Comparison of ENCODE assay signal across 9 mouse cellular contexts in the genomic region with DNA sequence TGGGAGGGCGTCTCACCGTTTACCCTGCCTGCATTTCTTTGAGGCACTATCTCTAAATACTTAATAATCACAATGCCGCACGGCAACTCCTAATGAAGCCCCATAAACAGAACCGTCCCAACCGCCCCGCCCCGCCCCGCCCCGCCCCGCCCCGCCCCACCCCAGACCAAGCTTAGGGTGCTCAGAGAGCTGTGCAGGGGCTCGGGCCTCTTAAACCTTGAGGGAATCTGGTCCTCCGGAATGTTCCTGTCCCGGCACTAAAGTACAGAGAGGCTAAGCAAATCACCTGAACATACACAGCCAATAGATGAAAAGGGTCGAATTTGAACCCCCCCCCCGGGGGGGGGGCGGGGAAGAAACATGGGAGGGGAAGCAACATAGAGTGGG.
DNase-seq lines count a peak whose midpoint lies in the region; ATAC-seq and TF ChIP-seq lines count a peak whose summit lies in the region.
"Had no signal": no experiment of that assay in that cellular context is flagged by ENCODE, and none has a peak within 500 bp of the region (broad histone marks: within the 10 kb centered on the region; RNA-seq: fewer than 3 reads in every experiment).

No protein-coding gene starts in this region.

- no peak overlapping the region for H3K9ac ChIP-seq in heart, postnatal 0 days (replicated peaks; ENCODE audit: low read depth, low read length)
- H3K9ac ChIP-seq in embryonic facial prominence, embryonic 11.5 days (replicated peaks; ENCODE audit: low read length), result no peak overlapping the region
- no peak overlapping the region for H3K9ac ChIP-seq in forebrain, embryonic 15.5 days (replicated peaks)
- peak overlapping the region; percentile 34; the same call in 1 of the 2 replicates for H3K9ac ChIP-seq in limb, embryonic 14.5 days (ENCODE audit: low read depth, low read length, severe bottlenecking)

- peaks cover 5% of the 10 kb centered on the region; the same call in 1 of the 2 replicates for H3K4me1 ChIP-seq in heart, postnatal 0 days (ENCODE audit: control insufficient read depth, insufficient read depth)
- peaks cover 2% of the 10 kb centered on the region for H3K4me1 ChIP-seq in embryonic facial prominence, embryonic 11.5 days (ENCODE audit: control insufficient read depth, insufficient read depth, low read length)
- H3K4me1 ChIP-seq in forebrain, embryonic 15.5 days, result peaks cover 9% of the 10 kb centered on the region
- H3K4me1 ChIP-seq in limb, embryonic 14.5 days (ENCODE audit: control insufficient read depth, insufficient read depth, low read length), result peaks cover 36% of the 10 kb centered on the region

- no peak for DNase-seq in heart, postnatal 0 days (ENCODE audit: low spot score)
- DNase-seq in heart, postnatal 36 days, result no peak
- DNase-seq in embryonic facial prominence, embryonic 11.5 days (ENCODE audit: low spot score), result no peak
- no peak for DNase-seq in limb, embryonic 14.5 days (ENCODE audit: low spot score)
- no peak for DNase-seq in gastrocnemius, postnatal 36 days
- DNase-seq: kidney, postnatal 14 days had no signal

- H3K4me2 ChIP-seq in heart, postnatal 0 days (ENCODE audit: low read depth, low read length), result peak overlapping the region; percentile 52
- peak overlapping the region; percentile 26; the same call in 1 of the 2 replicates for H3K4me2 ChIP-seq in embryonic facial prominence, embryonic 11.5 days (ENCODE audit: low read depth, low read length)
- peak overlapping the region; percentile 19; the same call in 1 of the 2 replicates for H3K4me2 ChIP-seq in forebrain, embryonic 15.5 days (replicated peaks)
- H3K4me2 ChIP-seq in limb, embryonic 14.5 days (replicated peaks; ENCODE audit: low read depth, low read length, severe bottlenecking), result peak overlapping the region; percentile 39

- TF ChIP-seq POLR2A in limb, embryonic 14.5 days (IDR thresholded peaks at IDR 0.05; ENCODE audit: borderline replicate concordance, extremely low read depth, insufficient read depth, insufficient read length), result no peak

- no peak overlapping the region for H3K27ac ChIP-seq in heart, postnatal 0 days (ENCODE audit: low read depth)
- no peak overlapping the region for H3K27ac ChIP-seq in embryonic facial prominence, embryonic 11.5 days (replicated peaks; ENCODE audit: low read depth, low read length)
- H3K27ac ChIP-seq in forebrain, embryonic 15.5 days (replicated peaks), result no peak overlapping the region
- H3K27ac ChIP-seq in limb, embryonic 14.5 days (replicated peaks; ENCODE audit: low read depth, low read length), result no peak overlapping the region

- no peaks in the 10 kb centered on the region for H3K36me3 ChIP-seq in heart, postnatal 0 days (replicated peaks; ENCODE audit: control insufficient read depth, insufficient read depth, low read length)
- H3K36me3 ChIP-seq in embryonic facial prominence, embryonic 11.5 days (replicated peaks; ENCODE audit: control insufficient read depth, insufficient read depth, low read depth, low read length), result no peaks in the 10 kb centered on the region
- no peaks in the 10 kb centered on the region for H3K36me3 ChIP-seq in forebrain, embryonic 15.5 days
- no peaks in the 10 kb centered on the region for H3K36me3 ChIP-seq in limb, embryonic 14.5 days (ENCODE audit: control insufficient read depth, insufficient read depth, low read length)

- no peak for TF ChIP-seq EP300 in heart, postnatal 0 days (IDR thresholded peaks at IDR 0.05; ENCODE audit: low read depth)

- peak overlapping the region; percentile 22 for H3K4me3 ChIP-seq in heart, postnatal 0 days (ENCODE audit: low read depth, low read length)
- H3K4me3 ChIP-seq in embryonic facial prominence, embryonic 11.5 days (ENCODE audit: low read depth, low read length), result no peak overlapping the region
- H3K4me3 ChIP-seq in forebrain, embryonic 15.5 days, result 0 out of 2 replicates have a peak overlapping the region, but pooled peaks have one; percentile 4
- peak overlapping the region; percentile 4; the same call in 1 of the 2 replicates for H3K4me3 ChIP-seq in limb, embryonic 14.5 days (replicated peaks; ENCODE audit: low read length)

- intact Hi-C loops in heart, postnatal 36 days (cut with DNase I), result no loop called here
- intact Hi-C loops in gastrocnemius, postnatal 36 days (cut with DNase I), result no loop called here

- no peak for TF ChIP-seq CTCF in heart, postnatal 0 days (IDR thresholded peaks at IDR 0.05; ENCODE audit: low read depth)

- peaks cover 8% of the 10 kb centered on the region; the same call in 1 of the 2 replicates for H3K27me3 ChIP-seq in heart, postnatal 0 days (ENCODE audit: control insufficient read depth, insufficient read depth, low read length)
- no peaks in the 10 kb centered on the region for H3K27me3 ChIP-seq in embryonic facial prominence, embryonic 11.5 days (ENCODE audit: control insufficient read depth, insufficient read depth, low read length)
- peaks cover 8% of the 10 kb centered on the region; the same call in 1 of the 2 replicates for H3K27me3 ChIP-seq in forebrain, embryonic 15.5 days
- no peaks in the 10 kb centered on the region for H3K27me3 ChIP-seq in limb, embryonic 14.5 days (ENCODE audit: control insufficient read depth, insufficient read depth, low read length)

- 5% methylated on average over 18 of the region's 18 CpGs for WGBS in heart, postnatal 0 days
- WGBS in embryonic facial prominence, embryonic 11.5 days, result 2% methylated on average over 17 of the region's 18 CpGs
- WGBS in forebrain, embryonic 15.5 days, result 2% methylated on average over 18 of the region's 18 CpGs
- under 1% methylated on average over 17 of the region's 18 CpGs for WGBS in limb, embryonic 14.5 days

- no peaks in the 10 kb centered on the region for H3K9me3 ChIP-seq in heart, postnatal 0 days (replicated peaks; ENCODE audit: control insufficient read depth, low read length)
- H3K9me3 ChIP-seq in embryonic facial prominence, embryonic 11.5 days (replicated peaks; ENCODE audit: control insufficient read depth, low read length), result no peaks in the 10 kb centered on the region
- H3K9me3 ChIP-seq in forebrain, embryonic 15.5 days, result no peaks in the 10 kb centered on the region
- H3K9me3 ChIP-seq in limb, embryonic 14.5 days (ENCODE audit: control insufficient read depth, low read length), result no peaks in the 10 kb centered on the region

- ATAC-seq in heart, postnatal 0 days (ENCODE audit: insufficient read depth, low read depth), result no peak
- no peak for ATAC-seq in embryonic facial prominence, embryonic 11.5 days (replicated peaks; ENCODE audit: insufficient number of reproducible peaks, low FRiP score, low TSS enrichment, low read depth)
- no peak for ATAC-seq in forebrain, embryonic 15.5 days (replicated peaks)
- ATAC-seq in limb, embryonic 14.5 days (ENCODE audit: low FRiP score, low read depth), result peak; percentile 33; the same call in 1 of the 2 replicates
- ATAC-seq in megakaryocyte, adult 5-6 weeks (ENCODE audit: poor library complexity, severe bottlenecking), result no peak
- no peak for ATAC-seq in frontal cortex, adult (ENCODE audit: low TSS enrichment)
